Mouse (Mus musculus) embryonic fibroblast, embryonic 13.5 days (primary cell): ENCODE measurements around the gene Cmc2.

Experiments
- CTCF ChIP-seq: IDR thresholded peaks from 2 replicates; pipeline ENCODE4 v1.5.1; 2011; ENCODE audit warnings: mild to moderate bottlenecking, control low read depth, low read length, moderate library complexity, borderline replicate concordance; ENCODE audit not compliant: insufficient read depth
- POLR2A ChIP-seq: IDR thresholded peaks from 2 replicates; pipeline ENCODE4 v1.6.1; 2011; ENCODE audit warnings: low read depth, mild to moderate bottlenecking, control low read depth, low read length, moderate library complexity

DNA sequence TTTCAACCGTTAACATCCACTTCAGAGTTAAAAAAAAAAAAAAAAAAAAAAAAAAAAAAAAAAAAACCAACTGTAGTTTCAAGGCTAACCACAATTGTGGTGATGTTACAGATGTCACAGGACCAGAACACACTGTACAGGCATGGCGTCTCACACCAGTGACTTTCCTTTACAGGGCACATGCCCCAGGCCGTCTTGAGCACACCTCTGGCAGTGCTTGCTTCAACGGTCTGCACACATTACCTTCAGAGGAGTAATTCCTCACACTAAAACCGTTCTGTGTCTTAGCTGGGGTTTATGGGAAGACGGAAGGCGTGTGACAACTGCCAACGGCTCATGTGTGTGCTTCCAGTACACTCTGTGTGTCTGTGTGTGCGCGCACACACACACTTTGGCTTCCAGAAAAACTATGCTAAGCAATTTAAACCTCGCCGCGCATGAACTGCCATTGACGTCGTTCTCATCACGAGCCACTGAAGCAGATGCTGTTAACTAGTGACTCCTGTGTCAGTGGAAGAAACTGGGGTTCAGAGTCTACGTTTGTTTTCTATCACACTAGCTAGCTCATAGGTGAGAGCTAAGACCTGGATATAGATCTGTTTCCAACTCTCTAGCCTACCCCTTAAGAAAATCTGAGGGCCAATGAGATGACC, 45.3 kb downstream of the Cmc2 start:
- TF ChIP-seq POLR2A: no peak
- no peak for TF ChIP-seq CTCF
